Mouse (Mus musculus): Measurements from ENCODE around the gene Focad. TPM values are rescaled to one million over a fixed set of nuclear protein-coding genes. Genes with fewer than 3 reads are reported as not detected.

Gene Focad
- 10 to 100 TPM; 43.5 to 50.1 TPM for total RNA-seq (2021)

- DNase-seq (ENCODE audit: extremely low spot score in 1 of 2, low spot score in 2 of 2) = peak; percentile 97 to 98
- intact Hi-C loops (cut with DNase I) = loop anchor here (5.0 kb wide), 1 partner anchor 63 kb away; no protein-coding TSS in a partner anchor
Observed at GRCm38 (mm10) chr4:88094062-88094767, at the start of gene Focad. Gene Focad, plus strand, starts transcription at chr4:88094629.

- intact Hi-C loops (cut with DNase I) = no loop called here
- no peak for DNase-seq (ENCODE audit: extremely low spot score in 1 of 2, low spot score in 2 of 2)
Observed at GRCm38 (mm10) chr4:88045151-88045550, 49.3 kb upstream of the Focad start.

GRCm38 (mm10) chr4:88046280-88046679, 48.1 kb upstream of the Focad start:
- intact Hi-C loops (cut with DNase I) = no loop called here
- DNase-seq (ENCODE audit: extremely low spot score in 1 of 2, low spot score in 2 of 2) = no peak

GRCm38 (mm10) chr4:88075388-88075787, 19.0 kb upstream of the Focad start:
- no peak for DNase-seq (ENCODE audit: extremely low spot score in 1 of 2, low spot score in 2 of 2)
- intact Hi-C loops (cut with DNase I) = no loop called here

- intact Hi-C loops (cut with DNase I) = no loop called here
- DNase-seq (ENCODE audit: extremely low spot score in 1 of 2, low spot score in 2 of 2) = no peak
Observed at GRCm38 (mm10) chr4:88078983-88079382, 15.4 kb upstream of the Focad start.

GRCm38 (mm10) chr4:88081417-88081816, 13.0 kb upstream of the Focad start:
- intact Hi-C loops (cut with DNase I) = no loop called here
- no peak for DNase-seq (ENCODE audit: extremely low spot score in 1 of 2, low spot score in 2 of 2)

GRCm38 (mm10) chr4:88081885-88082284, 12.5 kb upstream of the Focad start:
- DNase-seq (ENCODE audit: extremely low spot score in 1 of 2, low spot score in 2 of 2) = no peak
- intact Hi-C loops (cut with DNase I) = no loop called here

- DNase-seq (ENCODE audit: extremely low spot score in 1 of 2, low spot score in 2 of 2) = no peak
- intact Hi-C loops (cut with DNase I) = no loop called here
Observed at GRCm38 (mm10) chr4:88082381-88082780, 12.0 kb upstream of the Focad start.

GRCm38 (mm10) chr4:88083781-88084180, 10.6 kb upstream of the Focad start:
- DNase-seq (ENCODE audit: extremely low spot score in 1 of 2, low spot score in 2 of 2) = no peak
- intact Hi-C loops (cut with DNase I) = no loop called here

- intact Hi-C loops (cut with DNase I) = loop anchor here (5.0 kb wide), 1 partner anchor 67 kb away; no protein-coding TSS in a partner anchor
Observed at GRCm38 (mm10) chr4:88090316-88090715, 4.1 kb upstream of the Focad start.

GRCm38 (mm10) chr4:88094768-88095420, 465 bp downstream of the Focad start:
- no peak for DNase-seq (ENCODE audit: extremely low spot score in 1 of 2, low spot score in 2 of 2)
- intact Hi-C loops (cut with DNase I) = loop anchor here (5.0 kb wide), 1 partner anchor 62 kb away; no protein-coding TSS in a partner anchor

More at GRCm38 (mm10) chr4:88090316-88090715, 4.1 kb upstream of the Focad start:
- no peak for DNase-seq (ENCODE audit: extremely low spot score in 1 of 2, low spot score in 2 of 2)

GRCm38 (mm10) chr4:88095693-88096092, 1.3 kb downstream of the Focad start:
- intact Hi-C loops (cut with DNase I) = no loop called here

GRCm38 (mm10) chr4:88108585-88108984, 14.2 kb downstream of the Focad start:
- no peak for DNase-seq (ENCODE audit: extremely low spot score in 1 of 2, low spot score in 2 of 2)
- intact Hi-C loops (cut with DNase I) = no loop called here

More at GRCm38 (mm10) chr4:88095693-88096092, 1.3 kb downstream of the Focad start:
- DNase-seq (ENCODE audit: extremely low spot score in 1 of 2, low spot score in 2 of 2) = no peak

GRCm38 (mm10) chr4:88117331-88117730, 22.9 kb downstream of the Focad start:
- DNase-seq (ENCODE audit: extremely low spot score in 1 of 2, low spot score in 2 of 2) = no peak
- intact Hi-C loops (cut with DNase I) = no loop called here

- intact Hi-C loops (cut with DNase I) = no loop called here
- no peak for DNase-seq (ENCODE audit: extremely low spot score in 1 of 2, low spot score in 2 of 2)
Observed at GRCm38 (mm10) chr4:88117942-88118341, 23.5 kb downstream of the Focad start.

- no peak for DNase-seq (ENCODE audit: extremely low spot score in 1 of 2, low spot score in 2 of 2)
- intact Hi-C loops (cut with DNase I) = no loop called here
Observed at GRCm38 (mm10) chr4:88118750-88119395, 24.4 kb downstream of the Focad start.

GRCm38 (mm10) chr4:88120091-88120490, 25.7 kb downstream of the Focad start:
- intact Hi-C loops (cut with DNase I) = no loop called here
- DNase-seq (ENCODE audit: extremely low spot score in 1 of 2, low spot score in 2 of 2) = no peak

GRCm38 (mm10) chr4:88122472-88122871, 28.0 kb downstream of the Focad start:
- intact Hi-C loops (cut with DNase I) = no loop called here
- no peak for DNase-seq (ENCODE audit: extremely low spot score in 1 of 2, low spot score in 2 of 2)

GRCm38 (mm10) chr4:88135936-88136335, 41.5 kb downstream of the Focad start:
- DNase-seq (ENCODE audit: extremely low spot score in 1 of 2, low spot score in 2 of 2) = peak in 1 of 2 experiments; percentile 55
- intact Hi-C loops (cut with DNase I) = no loop called here

- DNase-seq (ENCODE audit: extremely low spot score in 1 of 2, low spot score in 2 of 2) = no peak
- intact Hi-C loops (cut with DNase I) = no loop called here
Observed at GRCm38 (mm10) chr4:88136528-88136927, 42.1 kb downstream of the Focad start.

Data from left cerebral cortex, postnatal 10 days (tissue).